Mouse (Mus musculus) stomach, embryonic 14.5 days (tissue): ENCODE data around the gene Gm13889. TPM values are rescaled to one million over a fixed set of nuclear protein-coding genes. Genes with fewer than 3 reads are reported as not detected.

ENCODE experiments used
- ATAC-seq: fragments of 200-750 bp; cut with Nextera tagmentation; 2 replicates; pipeline ENCODE4 v1.8.0; 2017; ENCODE audit warnings: low read depth, moderate TSS enrichment; ENCODE audit not compliant: insufficient number of reproducible peaks, insufficient read depth, low FRiP score
- H3K27ac ChIP-seq: fragments of 300-500 bp; sonication (generic); 2 replicates; pipeline ENCODE4 v1.5.1; 2014; ENCODE audit warnings: mild to moderate bottlenecking, low read length, moderate library complexity, mixed read lengths
- H3K27me3 ChIP-seq: fragments of 300-500 bp; sonication (generic); 2 replicates; pipeline ENCODE4 v1.6.1; 2014; ENCODE audit warnings: low read length, control low read depth, mixed read lengths; ENCODE audit not compliant: control insufficient read depth, insufficient read depth
- H3K36me3 ChIP-seq: fragments of 300-500 bp; sonication (generic); 2 replicates; pipeline ENCODE4 v1.6.1; 2014; ENCODE audit warnings: mild to moderate bottlenecking, control low read depth, low read length, moderate library complexity, mixed read lengths; ENCODE audit not compliant: control insufficient read depth, insufficient read depth
- H3K4me1 ChIP-seq: fragments of 300-500 bp; sonication (generic); 2 replicates; pipeline ENCODE4 v1.6.1; 2014; ENCODE audit warnings: low read length, control low read depth, mixed read lengths; ENCODE audit not compliant: control insufficient read depth, insufficient read depth
- H3K4me2 ChIP-seq: fragments of 300-500 bp; sonication (generic); replicated peaks from 2 replicates; pipeline ENCODE4 v1.6.1; 2014; ENCODE audit warnings: low read depth, low read length, control low read depth
- H3K4me3 ChIP-seq: fragments of 300-500 bp; sonication (generic); 2 replicates; pipeline ENCODE4 v1.5.1; 2014; ENCODE audit warnings: low read depth, low read length, control low read depth
- H3K9ac ChIP-seq: fragments of 300-500 bp; sonication (generic); replicated peaks from 2 replicates; pipeline ENCODE4 v1.6.1; 2014; ENCODE audit warnings: low read depth, mild to moderate bottlenecking, control low read depth, low read length, moderate library complexity, mixed read lengths
- H3K9me3 ChIP-seq: fragments of 300-500 bp; sonication (generic); 2 replicates; pipeline ENCODE4 v1.6.1; 2016; ENCODE audit warnings: low read depth, low read length, control low read depth; ENCODE audit not compliant: control insufficient read depth
- WGBS: fragments of 180-500 bp; shearing (Covaris S2); extraction: QIAGEN DNeasy Blood & Tissue Kit; methylation state at CpG from one replicate; pipeline ENCODE4 v1.1.7; 2014; 5-methylcytosine and 5-hydroxymethylcytosine counted together
- polyA plus RNA-seq: library from polyadenylated mRNA; unstranded; fragments of >200 nt; fragmentation: Nextera tagmentation; extraction: Ambion mirVana; gene quantifications from 2 replicates; pipeline ENCODE4 v1.2.1, GENCODE M21; 2014

Gene Gm13889
- polyA plus RNA-seq = 26.1 and 26.8 TPM in 2 replicates

DNA sequence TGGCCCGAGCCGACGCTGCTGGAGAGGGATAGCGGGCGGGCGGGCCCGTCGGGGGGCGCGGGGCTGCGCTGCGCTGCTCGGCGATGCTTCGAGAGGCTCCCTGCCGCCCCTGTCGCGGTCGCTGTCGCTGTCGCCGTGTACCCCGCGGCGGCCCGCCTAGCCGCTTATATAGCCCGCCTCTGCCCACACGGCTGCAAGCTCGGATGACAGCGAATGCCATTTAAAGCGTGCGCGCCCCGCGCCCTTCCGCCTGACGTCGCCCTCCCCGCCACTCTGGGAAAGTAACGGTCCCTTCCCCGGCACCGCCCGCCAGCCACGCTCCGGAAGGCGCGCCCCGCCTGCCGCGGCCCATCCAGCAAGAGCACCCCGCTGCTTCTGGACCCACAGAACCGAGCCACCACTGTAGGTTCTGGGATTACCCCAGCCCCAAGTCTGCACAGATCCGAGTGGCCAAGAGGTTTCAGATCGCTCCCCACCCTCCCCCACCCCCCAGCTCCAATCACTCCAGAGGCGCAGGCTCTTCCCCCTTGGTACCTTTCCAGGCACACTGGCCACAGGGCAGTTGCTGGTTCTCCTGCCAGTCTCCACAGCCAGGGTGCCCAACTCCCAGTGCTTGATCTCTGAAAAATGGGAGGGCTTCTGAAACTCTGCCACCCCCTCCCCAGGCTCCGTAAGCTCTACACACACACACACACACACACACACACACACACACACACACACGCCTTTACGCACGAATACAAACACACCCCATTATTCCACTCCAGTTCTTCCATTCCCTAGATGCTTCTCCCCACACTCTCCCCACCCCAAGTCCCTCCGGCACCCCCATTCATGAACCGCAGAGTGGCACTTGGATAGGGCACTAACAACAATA, at the start of gene Gm13889:
Gene Gm13889, minus strand, starts transcription at position 294 of the 877 bp plus-strand sequence.
- peak within 1 kb of the TSS; percentile 95 for H3K4me2 ChIP-seq
- peak within 1 kb of the TSS; percentile 57 for H3K9ac ChIP-seq
- peak within 1 kb of the TSS; percentile 72 for H3K27ac ChIP-seq
- peaks cover 11% of the 10 kb centered on the region for H3K4me1 ChIP-seq
- H3K4me3 ChIP-seq = peak within 1 kb of the TSS; percentile 69
- H3K36me3 ChIP-seq = no peaks in the 10 kb centered on the region
- peak; percentile 63 for ATAC-seq
- H3K9me3 ChIP-seq = no peaks in the 10 kb centered on the region
- H3K27me3 ChIP-seq = 0 out of 2 replicates have a peak, but pooled peaks cover 5% of the 10 kb centered on the region
- 5% methylated on average over 59 of the region's 62 CpGs for WGBS

DNA sequence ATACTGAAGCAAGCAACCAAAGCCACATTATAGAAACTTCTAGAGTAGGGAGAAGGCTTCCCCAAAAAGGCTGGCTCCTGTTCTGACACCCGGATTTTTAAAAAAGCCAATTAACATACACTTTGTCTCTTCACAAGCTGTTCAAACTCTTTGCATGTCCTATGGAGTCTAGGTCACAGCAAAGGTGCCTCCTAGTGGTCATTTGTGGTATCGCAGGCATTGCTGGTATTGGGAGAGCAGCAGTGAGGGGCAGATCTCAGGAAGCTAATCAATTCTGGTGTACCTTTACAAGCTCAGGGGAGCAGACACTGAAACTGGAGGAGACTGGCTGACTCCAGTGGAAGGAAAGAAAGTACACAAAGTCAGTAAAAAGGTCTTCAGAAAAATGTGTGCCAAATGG, 45.3 kb upstream of the Gm13889 start:
- WGBS = 4% methylated on average over 2 of the region's 2 CpGs
- Histone ChIP-seq H3K9ac (no peak overlapping the region), H3K36me3 (peaks cover 66% of the 10 kb centered on the region), H3K4me3 (no peak overlapping the region), H3K27me3 (no peaks in the 10 kb centered on the region), H3K4me2 (no peak overlapping the region), H3K27ac (no peak overlapping the region), H3K4me1 (no peaks in the 10 kb centered on the region), H3K9me3 (no peaks in the 10 kb centered on the region)
- 0 out of 2 replicates have a peak, but pooled peaks have one; percentile 56 for ATAC-seq

DNA sequence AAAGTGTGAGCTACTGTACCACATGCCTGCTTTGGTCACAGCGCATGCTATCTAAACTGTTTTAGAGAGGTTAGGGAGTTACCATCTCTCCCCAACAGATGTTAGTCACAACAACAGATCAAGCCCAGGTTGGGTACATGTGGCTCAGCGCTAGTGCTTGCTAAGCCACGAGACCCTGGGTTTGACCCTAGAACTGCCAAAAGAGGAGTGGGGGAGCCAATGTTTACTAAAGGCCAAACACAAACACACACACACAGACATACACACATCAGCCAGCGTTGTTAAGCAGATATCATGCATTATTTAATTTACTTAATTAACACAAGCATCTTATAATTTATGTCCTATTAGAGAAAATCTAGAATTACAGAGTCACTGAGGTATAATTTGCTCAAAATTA, 44.9 kb upstream of the Gm13889 start:
- Histone ChIP-seq H3K36me3 (peaks cover 64% of the 10 kb centered on the region), H3K4me2 (no peak overlapping the region), H3K27me3 (no peaks in the 10 kb centered on the region), H3K4me3 (no peak overlapping the region), H3K4me1 (no peaks in the 10 kb centered on the region), H3K9ac (no peak overlapping the region), H3K27ac (no peak overlapping the region), H3K9me3 (no peaks in the 10 kb centered on the region)
- WGBS = 76% methylated on average over 4 of the region's 4 CpGs
- ATAC-seq = no peak

DNA sequence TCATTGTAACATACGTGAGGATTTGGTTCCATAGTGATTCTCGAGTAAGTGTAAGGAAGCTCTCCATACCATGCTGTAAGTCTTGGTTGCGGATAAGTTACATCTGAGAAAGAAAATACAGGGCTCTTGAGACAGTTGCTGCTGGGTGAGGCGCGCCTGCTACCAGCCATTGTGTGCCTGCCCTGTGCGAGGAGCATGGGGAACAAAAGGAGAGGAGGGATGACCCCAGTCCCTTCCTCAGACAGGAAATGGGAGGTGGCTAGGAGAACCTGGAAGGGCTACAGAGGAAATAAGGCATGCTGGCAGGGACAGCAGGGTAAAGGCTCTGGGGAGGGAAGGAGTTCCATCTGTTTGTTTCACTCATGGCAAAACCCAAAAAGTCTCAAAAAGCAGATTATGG, 44.4 kb upstream of the Gm13889 start:
- no peak overlapping the region for H3K9ac ChIP-seq
- no peak overlapping the region for H3K4me2 ChIP-seq
- H3K27ac ChIP-seq = no peak overlapping the region
- no peak for ATAC-seq
- no peaks in the 10 kb centered on the region for H3K4me1 ChIP-seq
- peaks cover 60% of the 10 kb centered on the region for H3K36me3 ChIP-seq
- H3K4me3 ChIP-seq = no peak overlapping the region
- WGBS = 96% methylated on average over 6 of the region's 6 CpGs
- no peaks in the 10 kb centered on the region for H3K27me3 ChIP-seq
- no peaks in the 10 kb centered on the region for H3K9me3 ChIP-seq

DNA sequence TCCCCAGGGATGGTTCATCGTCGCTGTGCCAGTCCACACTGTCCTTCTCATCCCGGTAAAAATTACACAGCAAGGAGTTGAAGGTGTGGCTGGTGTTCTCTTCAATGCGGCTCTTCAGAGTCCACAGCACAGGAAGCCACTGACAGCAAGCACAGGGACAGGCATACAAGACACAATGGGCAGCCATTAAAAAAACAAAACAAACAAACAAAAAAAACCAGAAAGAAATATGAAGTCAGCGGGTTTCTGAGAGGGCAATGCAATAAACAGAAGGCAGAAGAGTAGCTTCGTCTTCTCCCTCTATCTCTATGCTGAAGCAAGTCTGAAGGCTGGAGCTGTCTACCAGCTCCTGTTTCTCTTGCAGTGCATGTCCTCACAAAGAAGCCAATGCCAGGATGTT, 39.3 kb upstream of the Gm13889 start, which contains the start of gene Gm27027:
Gene Gm27027, minus strand, starts transcription at position 101 of the 400 bp plus-strand sequence.
- Histone ChIP-seq H3K27ac (no peak within 1 kb of the TSS), H3K9me3 (no peaks in the 10 kb centered on the region), H3K4me1 (no peaks in the 10 kb centered on the region), H3K4me3 (no peak within 1 kb of the TSS), H3K36me3 (peaks cover 39% of the 10 kb centered on the region), H3K27me3 (no peaks in the 10 kb centered on the region), H3K9ac (no peak within 1 kb of the TSS), H3K4me2 (no peak within 1 kb of the TSS)
- WGBS = 89% methylated on average over 6 of the region's 6 CpGs
- ATAC-seq = no peak

DNA sequence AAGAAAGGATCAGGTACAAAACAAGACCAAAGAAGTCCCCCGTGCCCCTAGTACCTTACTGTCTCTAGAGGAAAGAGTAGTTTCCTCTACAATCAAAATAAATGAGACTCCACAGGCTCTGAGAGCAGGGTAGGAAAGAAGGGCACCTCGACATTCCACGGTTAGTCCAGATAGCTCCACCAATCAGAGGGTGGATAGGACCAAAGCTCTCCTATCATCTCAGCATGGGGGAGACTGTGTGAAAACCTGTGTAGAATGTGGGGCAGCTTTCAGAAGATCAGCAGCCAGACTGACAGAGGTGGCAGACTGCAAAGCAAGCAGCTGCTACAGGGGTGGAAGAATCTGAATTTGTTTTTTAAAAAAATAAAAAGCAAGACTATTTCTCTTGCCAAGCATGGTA, 35.8 kb upstream of the Gm13889 start:
- Histone ChIP-seq H3K9ac (no peak overlapping the region), H3K4me2 (no peak overlapping the region), H3K27ac (no peak overlapping the region), H3K4me1 (no peaks in the 10 kb centered on the region), H3K27me3 (no peaks in the 10 kb centered on the region), H3K9me3 (no peaks in the 10 kb centered on the region), H3K4me3 (no peak overlapping the region), H3K36me3 (peaks cover 49% of the 10 kb centered on the region)
- 58% methylated on average over 3 of the region's 3 CpGs for WGBS
- no peak for ATAC-seq

DNA sequence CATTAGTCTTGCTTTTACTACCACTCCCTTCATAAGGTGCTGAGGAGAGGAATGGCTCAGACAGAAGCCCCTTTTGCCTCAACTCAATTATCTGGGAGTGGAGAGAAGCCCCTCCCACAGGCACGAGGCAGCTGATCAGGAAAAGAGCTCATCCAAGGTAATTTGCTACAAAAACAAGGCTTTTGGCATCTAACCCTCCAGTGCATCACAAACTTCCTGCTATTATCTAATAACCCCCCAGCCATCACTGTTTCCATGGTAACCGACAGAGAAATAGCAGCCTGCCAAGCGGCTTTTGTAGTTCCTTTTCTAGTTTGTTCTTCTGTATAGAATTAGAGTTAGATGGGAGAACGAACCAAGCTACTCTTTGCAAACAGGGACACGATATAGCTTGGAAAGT, 35.3 kb upstream of the Gm13889 start:
- H3K9ac ChIP-seq = no peak overlapping the region
- H3K27me3 ChIP-seq = no peaks in the 10 kb centered on the region
- H3K27ac ChIP-seq = no peak overlapping the region
- no peak for ATAC-seq
- H3K36me3 ChIP-seq = peaks cover 50% of the 10 kb centered on the region
- no peak overlapping the region for H3K4me2 ChIP-seq
- no peak overlapping the region for H3K4me3 ChIP-seq
- WGBS = 69% methylated on average over 5 of the region's 5 CpGs
- H3K4me1 ChIP-seq = no peaks in the 10 kb centered on the region
- H3K9me3 ChIP-seq = no peaks in the 10 kb centered on the region

DNA sequence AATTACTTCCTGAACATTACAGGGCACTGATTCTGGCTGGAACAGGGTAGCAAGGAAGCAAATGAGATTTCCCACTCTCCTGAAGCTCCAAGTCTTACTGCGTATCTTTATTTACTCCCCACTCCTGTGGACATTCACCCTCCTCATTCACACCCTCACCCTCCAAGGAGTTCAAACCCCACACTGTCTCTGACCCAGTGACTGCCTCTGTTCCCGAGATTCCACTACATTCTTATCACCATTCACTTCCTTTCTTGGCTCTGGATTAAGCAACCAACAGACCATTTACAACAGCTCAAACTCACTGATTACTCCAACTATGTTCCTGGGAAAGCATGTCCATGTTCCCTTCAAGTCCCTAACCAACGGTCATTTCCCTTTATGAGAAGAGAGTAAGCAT, 34.3 kb upstream of the Gm13889 start:
- ATAC-seq = no peak
- peaks cover 53% of the 10 kb centered on the region for H3K36me3 ChIP-seq
- 77% methylated on average over 3 of the region's 3 CpGs for WGBS

More for the DNA sequence above, 34.3 kb upstream of the Gm13889 start:
- no peak overlapping the region for H3K27ac ChIP-seq
- H3K4me2 ChIP-seq = no peak overlapping the region
- no peaks in the 10 kb centered on the region for H3K27me3 ChIP-seq
- 0 out of 2 replicates have a peak, but pooled peaks cover 2% of the 10 kb centered on the region for H3K4me1 ChIP-seq
- H3K9me3 ChIP-seq = no peaks in the 10 kb centered on the region
- no peak overlapping the region for H3K9ac ChIP-seq
- no peak overlapping the region for H3K4me3 ChIP-seq
